Mouse (Mus musculus) kidney, embryonic 16.5 days (tissue): ENCODE measurements around the gene Fasn. TPM values are rescaled to one million over a fixed set of nuclear protein-coding genes. Genes with fewer than 3 reads are reported as not detected.
"Not testable (repeated sequence)": the region's sequence is repeated elsewhere in the genome, so short reads cannot be mapped to it uniquely, and the experiment has no call there.

Experiments
- ATAC-seq: fragments of 200-750 bp; cut with Nextera tagmentation; 2 replicates; pipeline ENCODE4 v1.8.0; 2017; ENCODE audit warnings: moderate TSS enrichment; ENCODE audit not compliant: low FRiP score, low TSS enrichment
- H3K27ac ChIP-seq: fragments of 300-500 bp; sonication (generic); 2 replicates; pipeline ENCODE4 v1.5.1; 2014; ENCODE audit warnings: low read length
- H3K27me3 ChIP-seq: fragments of 300-500 bp; sonication (generic); 2 replicates; pipeline ENCODE4 v1.6.1; 2014; ENCODE audit warnings: low read length, control low read depth, mixed read lengths; ENCODE audit not compliant: insufficient read depth
- H3K36me3 ChIP-seq: fragments of 300-500 bp; sonication (generic); 2 replicates; pipeline ENCODE4 v1.6.1; 2014; ENCODE audit warnings: low read length, control low read depth, mixed read lengths; ENCODE audit not compliant: insufficient read depth
- H3K4me1 ChIP-seq: fragments of 300-500 bp; sonication (generic); 2 replicates; pipeline ENCODE4 v1.6.1; 2014; ENCODE audit warnings: low read length, control low read depth, mixed read lengths; ENCODE audit not compliant: insufficient read depth
- H3K4me2 ChIP-seq: fragments of 300-500 bp; sonication (generic); replicated peaks from 2 replicates; pipeline ENCODE4 v1.6.1; 2014; ENCODE audit warnings: low read depth, low read length
- H3K4me3 ChIP-seq: fragments of 300-500 bp; sonication (generic); 2 replicates; pipeline ENCODE4 v1.5.1; 2014; ENCODE audit warnings: mild to moderate bottlenecking, low read length
- H3K9ac ChIP-seq: fragments of 300-500 bp; sonication (generic); replicated peaks from 2 replicates; pipeline ENCODE4 v1.6.1; 2014; ENCODE audit warnings: low read length
- H3K9me3 ChIP-seq: fragments of 300-500 bp; sonication (generic); 2 replicates; pipeline ENCODE4 v1.6.1; 2016; ENCODE audit warnings: low read length, control low read depth
- WGBS: fragments of 180-500 bp; shearing (Covaris S2); extraction: QIAGEN DNeasy Blood & Tissue Kit; methylation state at CpG from one replicate; pipeline ENCODE4 v1.1.7; 2014; 5-methylcytosine and 5-hydroxymethylcytosine counted together
- polyA plus RNA-seq: library from polyadenylated mRNA; unstranded; fragments of >200 nt; fragmentation: Nextera tagmentation; extraction: Ambion mirVana; gene quantifications from 2 replicates; pipeline ENCODE4 v1.2.1, GENCODE M21; 2015

Gene Fasn
- polyA plus RNA-seq, 1 experiment from 2014 or later: 50.0 TPM

- peak overlapping the region; percentile 85 for H3K27ac ChIP-seq
- no peak overlapping the region for H3K4me2 ChIP-seq
- no peak for ATAC-seq
Observed at GRCm38 (mm10) chr11:120851582-120851981, 27.2 kb upstream of the Fasn start.

GRCm38 (mm10) chr11:120851132-120851531 is 26.8 kb upstream of the Fasn start:
- Histone ChIP-seq H3K27me3 (no peaks in the 10 kb centered on the region), H3K4me2 (no peak overlapping the region), H3K4me3 (no peak overlapping the region), H3K36me3 (no peaks in the 10 kb centered on the region), H3K9me3 (no peaks in the 10 kb centered on the region), H3K27ac (peak overlapping the region; percentile 85), H3K4me1 (peaks cover 35% of the 10 kb centered on the region), H3K9ac (no peak overlapping the region)
- no peak for ATAC-seq
- 52% methylated on average over 1 of the region's 1 CpGs for WGBS

More at GRCm38 (mm10) chr11:120851582-120851981, 27.2 kb upstream of the Fasn start:
- H3K4me3 ChIP-seq: no peak overlapping the region
- H3K4me1 ChIP-seq: peaks cover 35% of the 10 kb centered on the region
- no peak overlapping the region for H3K9ac ChIP-seq
- WGBS: 48% methylated on average over 2 of the region's 2 CpGs
- no peaks in the 10 kb centered on the region for H3K9me3 ChIP-seq
- no peaks in the 10 kb centered on the region for H3K36me3 ChIP-seq
- H3K27me3 ChIP-seq: no peaks in the 10 kb centered on the region

GRCm38 (mm10) chr11:120850331-120851030 is 26.1 kb upstream of the Fasn start:
- peaks cover 35% of the 10 kb centered on the region for H3K4me1 ChIP-seq
- no peaks in the 10 kb centered on the region for H3K36me3 ChIP-seq
- no peak for ATAC-seq
- no peaks in the 10 kb centered on the region for H3K9me3 ChIP-seq
- no peak overlapping the region for H3K9ac ChIP-seq
- H3K27ac ChIP-seq: peak overlapping the region; percentile 7; the same call in 1 of the 2 replicates
- 48% methylated on average over 2 of the region's 2 CpGs for WGBS
- H3K4me3 ChIP-seq: no peak overlapping the region
- H3K27me3 ChIP-seq: no peaks in the 10 kb centered on the region
- H3K4me2 ChIP-seq: no peak overlapping the region

- Histone ChIP-seq H3K27ac (no peak overlapping the region), H3K9me3 (no peaks in the 10 kb centered on the region), H3K27me3 (no peaks in the 10 kb centered on the region), H3K9ac (no peak overlapping the region), H3K4me1 (peaks cover 13% of the 10 kb centered on the region), H3K36me3 (no peaks in the 10 kb centered on the region), H3K4me3 (no peak overlapping the region), H3K4me2 (no peak overlapping the region)
- no peak for ATAC-seq
- WGBS: 86% methylated on average over 9 of the region's 9 CpGs
Observed at GRCm38 (mm10) chr11:120846725-120847475, 22.6 kb upstream of the Fasn start.

- no peaks in the 10 kb centered on the region for H3K36me3 ChIP-seq
- WGBS: 88% methylated on average over 4 of the region's 4 CpGs
- no peaks in the 10 kb centered on the region for H3K4me1 ChIP-seq
- H3K27me3 ChIP-seq: no peaks in the 10 kb centered on the region
- H3K4me3 ChIP-seq: no peak overlapping the region
- no peaks in the 10 kb centered on the region for H3K9me3 ChIP-seq
- ATAC-seq: no peak
- no peak overlapping the region for H3K4me2 ChIP-seq
- H3K9ac ChIP-seq: no peak overlapping the region
- H3K27ac ChIP-seq: no peak overlapping the region
Observed at GRCm38 (mm10) chr11:120844329-120844728, 20.0 kb upstream of the Fasn start.

GRCm38 (mm10) chr11:120833555-120834280 is 9.4 kb upstream of the Fasn start:
- no peak for ATAC-seq
- Histone ChIP-seq H3K4me1 (no peaks in the 10 kb centered on the region), H3K9me3 (no peaks in the 10 kb centered on the region), H3K9ac (no peak overlapping the region), H3K4me2 (no peak overlapping the region), H3K4me3 (no peak overlapping the region), H3K27me3 (no peaks in the 10 kb centered on the region), H3K27ac (no peak overlapping the region), H3K36me3 (no peaks in the 10 kb centered on the region)
- WGBS: 71% methylated on average over 8 of the region's 8 CpGs

GRCm38 (mm10) chr11:120832962-120833361 is 8.6 kb upstream of the Fasn start:
- H3K4me3 ChIP-seq, H3K4me1 ChIP-seq, H3K9ac ChIP-seq, H3K27me3 ChIP-seq, H3K9me3 ChIP-seq, H3K4me2 ChIP-seq, H3K36me3 ChIP-seq, ATAC-seq, H3K27ac ChIP-seq: not testable (repeated sequence)
- 94% methylated on average over 5 of the region's 5 CpGs for WGBS

GRCm38 (mm10) chr11:120831659-120832440 is 7.5 kb upstream of the Fasn start:
- H3K27ac ChIP-seq: no peak overlapping the region
- H3K9ac ChIP-seq: no peak overlapping the region
- H3K4me1 ChIP-seq: no peaks in the 10 kb centered on the region
- no peaks in the 10 kb centered on the region for H3K9me3 ChIP-seq
- no peaks in the 10 kb centered on the region for H3K27me3 ChIP-seq
- H3K36me3 ChIP-seq: no peaks in the 10 kb centered on the region
- no peak for ATAC-seq
- H3K4me3 ChIP-seq: no peak overlapping the region
- 72% methylated on average over 3 of the region's 3 CpGs for WGBS
- H3K4me2 ChIP-seq: no peak overlapping the region

- Histone ChIP-seq H3K4me3 (no peak overlapping the region), H3K9me3 (no peaks in the 10 kb centered on the region), H3K9ac (no peak overlapping the region), H3K36me3 (0 out of 2 replicates have a peak, but pooled peaks cover 4% of the 10 kb centered on the region), H3K4me1 (peaks cover 1% of the 10 kb centered on the region), H3K27ac (no peak overlapping the region), H3K4me2 (no peak overlapping the region), H3K27me3 (no peaks in the 10 kb centered on the region)
- ATAC-seq: no peak
- WGBS: 76% methylated on average over 12 of the region's 12 CpGs
Observed at GRCm38 (mm10) chr11:120830686-120831085, 6.3 kb upstream of the Fasn start.
